Mouse (Mus musculus) stomach, postnatal 0 days (tissue): Measurements from ENCODE around the gene Cda. TPM values are rescaled to one million over a fixed set of nuclear protein-coding genes. Genes with fewer than 3 reads are reported as not detected.
A peak's percentile ranks its signal among the peaks of the same experiment; 100 is the strongest.
"Not testable (repeated sequence)": the region's sequence is repeated elsewhere in the genome, so short reads cannot be mapped to it uniquely, and the experiment has no call there.

Experiments used
- ATAC-seq: fragments of 200-750 bp; cut with Nextera tagmentation; 2 replicates; pipeline ENCODE4 v1.8.0; 2017; ENCODE audit not compliant: low FRiP score, low TSS enrichment
- DNase-seq: peaks from one replicate; pipeline ENCODE4 v3.0.0-alpha.2; 2016; ENCODE audit warnings: low spot score
- H3K27ac ChIP-seq: fragments of 300-500 bp; sonication (generic); replicated peaks from 2 replicates; pipeline ENCODE4 v1.5.1; 2014; ENCODE audit warnings: mild to moderate bottlenecking, control low read depth
- H3K27me3 ChIP-seq: fragments of 300-500 bp; sonication (generic); 2 replicates; pipeline ENCODE4 v1.6.1; 2014; ENCODE audit warnings: low read length; ENCODE audit not compliant: control insufficient read depth, insufficient read depth
- H3K36me3 ChIP-seq: fragments of 300-500 bp; sonication (generic); 2 replicates; pipeline ENCODE4 v1.6.1; 2014; ENCODE audit warnings: low read length, mixed read lengths; ENCODE audit not compliant: control insufficient read depth, insufficient read depth
- H3K4me1 ChIP-seq: fragments of 300-500 bp; sonication (generic); replicated peaks from 2 replicates; pipeline ENCODE4 v1.6.1; 2014; ENCODE audit warnings: antibody characterized with exemption; ENCODE audit not compliant: control insufficient read depth, insufficient read depth
- H3K4me2 ChIP-seq: fragments of 300-500 bp; sonication (generic); replicated peaks from 2 replicates; pipeline ENCODE4 v1.6.1; 2014; ENCODE audit warnings: low read depth, mild to moderate bottlenecking, control low read depth, moderate library complexity
- H3K4me3 ChIP-seq: fragments of 300-500 bp; sonication (generic); 2 replicates; pipeline ENCODE4 v1.5.1; 2014; ENCODE audit warnings: low read depth, low read length, control low read depth
- H3K9ac ChIP-seq: fragments of 300-500 bp; sonication (generic); 2 replicates; pipeline ENCODE4 v1.6.1; 2014; ENCODE audit warnings: mild to moderate bottlenecking, low read length, control low read depth, mixed read lengths
- H3K9me3 ChIP-seq: fragments of 300-500 bp; sonication (generic); 2 replicates; pipeline ENCODE4 v1.6.1; 2016; ENCODE audit warnings: low read length; ENCODE audit not compliant: control insufficient read depth
- CTCF ChIP-seq: IDR thresholded peaks from 2 replicates; pipeline ENCODE4 v1.5.1; 2016; ENCODE audit warnings: antibody characterized with exemption, low read depth, mild to moderate bottlenecking, moderate library complexity
- EP300 ChIP-seq: optimal IDR thresholded peaks from 2 replicates; pipeline ENCODE3; 2016; ENCODE audit warnings: antibody characterized with exemption
- whole genome bisulfite sequencing: fragments of 180-500 bp; shearing (Covaris S2); extraction: QIAGEN DNeasy Blood & Tissue Kit; methylation state at CpG from one replicate; pipeline ENCODE4 v1.1.7; 2014; 5-methylcytosine and 5-hydroxymethylcytosine counted together
- polyA plus RNA-seq: library from polyadenylated mRNA; unstranded; fragments of >200 nt; fragmentation: Nextera tagmentation; extraction: Ambion mirVana; gene quantifications from 2 replicates; pipeline ENCODE4 v1.2.1, GENCODE M21; 2015

Gene Cda
- polyA plus RNA-seq, 1 experiment from 2014 or later = 12.5 TPM

- H3K4me3 ChIP-seq, ATAC-seq, H3K9me3 ChIP-seq, H3K27ac ChIP-seq, H3K9ac ChIP-seq, H3K36me3 ChIP-seq, H3K4me2 ChIP-seq, H3K4me1 ChIP-seq, H3K27me3 ChIP-seq, DNase-seq: not testable (repeated sequence)
- 0 out of 2 replicates have a peak, but pooled peaks have one; percentile 7 for TF ChIP-seq CTCF
- 48% methylated on average over 8 of the region's 12 CpGs for WGBS
These were observed 40.6 kb downstream of the Cda start for GRCm38 (mm10) chr4:138327155-138327554.

GRCm38 (mm10) chr4:138326077-138326695 lies 41.6 kb downstream of the Cda start, which contains the start of gene Pink1:
Pink1 (minus strand) TSS chr4:138326307.
- ATAC-seq (peak; percentile 74), DNase-seq (peak; percentile 92)
- no peaks in the 10 kb centered on the region for H3K9me3 ChIP-seq
- H3K4me3 ChIP-seq = peak within 1 kb of the TSS; percentile 94
- H3K4me2 ChIP-seq = peak within 1 kb of the TSS; percentile 67
- peak within 1 kb of the TSS; percentile 100 for H3K27ac ChIP-seq
- peak within 1 kb of the TSS; percentile 99 for H3K9ac ChIP-seq
- 4% methylated on average over 32 of the region's 41 CpGs for WGBS
- no peaks in the 10 kb centered on the region for H3K27me3 ChIP-seq
- no peaks in the 10 kb centered on the region for H3K4me1 ChIP-seq
- no peaks in the 10 kb centered on the region for H3K36me3 ChIP-seq
- peak; percentile 39 for TF ChIP-seq EP300
- TF ChIP-seq CTCF = peak; percentile 87

DNA sequence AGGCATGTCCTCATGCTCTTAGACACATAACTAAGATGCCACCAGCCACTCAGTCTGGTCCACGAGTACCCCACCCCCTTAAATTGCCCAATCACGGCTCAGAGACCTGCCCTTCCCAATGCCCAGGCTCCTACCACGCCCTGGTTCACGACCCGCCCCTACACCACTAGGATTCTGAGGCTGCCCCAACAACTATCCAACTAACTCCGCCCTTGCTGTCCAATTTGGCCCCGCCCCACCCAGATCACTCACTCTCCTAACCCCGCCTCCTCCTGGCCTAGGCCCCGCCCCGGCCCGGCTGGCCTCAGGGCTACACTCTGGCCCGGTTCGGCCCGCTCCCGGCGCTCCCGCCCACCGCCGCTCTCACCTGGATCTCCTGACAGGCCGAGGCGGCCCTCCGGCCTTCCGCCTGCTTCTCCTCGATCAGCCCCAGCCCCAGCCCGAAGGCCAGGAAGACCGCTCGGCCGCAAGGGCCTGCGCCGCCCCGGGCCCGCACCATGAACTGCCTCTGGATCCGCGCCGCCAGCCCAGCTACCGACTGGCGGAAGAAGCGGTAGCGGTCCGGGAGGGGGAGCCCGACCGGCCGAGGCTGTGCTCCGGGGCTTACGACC lies 42.2 kb downstream of the Cda start:
- ATAC-seq = peak; percentile 93
- WGBS = under 1% methylated on average over 38 of the region's 45 CpGs
- Histone ChIP-seq H3K4me2 (peak overlapping the region; percentile 67), H3K4me1 (no peaks in the 10 kb centered on the region), H3K9me3 (no peaks in the 10 kb centered on the region), H3K4me3 (peak overlapping the region; percentile 94), H3K27ac (peak overlapping the region; percentile 100), H3K27me3 (no peaks in the 10 kb centered on the region), H3K9ac (peak overlapping the region; percentile 99), H3K36me3 (no peaks in the 10 kb centered on the region)
- peak; percentile 98 for DNase-seq
- no peak for TF ChIP-seq CTCF
- no peak for TF ChIP-seq EP300

- TF ChIP-seq CTCF (no peak), EP300 (no peak)
- Histone ChIP-seq H3K27me3 (no peaks in the 10 kb centered on the region), H3K9ac (no peak overlapping the region), H3K36me3 (no peaks in the 10 kb centered on the region), H3K9me3 (no peaks in the 10 kb centered on the region), H3K4me1 (no peaks in the 10 kb centered on the region), H3K4me2 (no peak overlapping the region), H3K4me3 (no peak overlapping the region), H3K27ac (no peak overlapping the region; the same call in 1 of the 2 replicates)
- DNase-seq (no peak), ATAC-seq (no peak)
- WGBS = 79% methylated on average over 3 of the region's 3 CpGs
These were observed 43.3 kb downstream of the Cda start for GRCm38 (mm10) chr4:138324451-138324850.

GRCm38 (mm10) chr4:138323753-138324152 lies 44.0 kb downstream of the Cda start:
- no peaks in the 10 kb centered on the region for H3K4me1 ChIP-seq
- H3K9me3 ChIP-seq = no peaks in the 10 kb centered on the region
- DNase-seq (no peak), ATAC-seq (no peak)
- H3K4me2 ChIP-seq = 0 out of 2 replicates have a peak overlapping the region, but pooled peaks have one; percentile 5
- no peak overlapping the region for H3K4me3 ChIP-seq
- TF ChIP-seq EP300 = no peak
- no peak for TF ChIP-seq CTCF
- H3K27me3 ChIP-seq = no peaks in the 10 kb centered on the region
- H3K36me3 ChIP-seq = no peaks in the 10 kb centered on the region
- whole genome bisulfite sequencing = 28% methylated on average over 4 of the region's 4 CpGs
- H3K9ac ChIP-seq = no peak overlapping the region
- H3K27ac ChIP-seq = peak overlapping the region; percentile 78

- Histone ChIP-seq H3K4me2 (no peak overlapping the region), H3K27ac (no peak overlapping the region), H3K27me3 (no peaks in the 10 kb centered on the region), H3K36me3 (no peaks in the 10 kb centered on the region), H3K9me3 (no peaks in the 10 kb centered on the region), H3K4me3 (no peak overlapping the region), H3K4me1 (no peaks in the 10 kb centered on the region), H3K9ac (no peak overlapping the region)
- DNase-seq = no peak
- WGBS = 50% methylated on average over 4 of the region's 4 CpGs
- TF ChIP-seq CTCF (no peak), EP300 (no peak)
- ATAC-seq = no peak
These were observed 45.1 kb downstream of the Cda start for GRCm38 (mm10) chr4:138322692-138323091.
